22 mouse cellular contexts compared by ENCODE assay signal in the genomic region with DNA sequence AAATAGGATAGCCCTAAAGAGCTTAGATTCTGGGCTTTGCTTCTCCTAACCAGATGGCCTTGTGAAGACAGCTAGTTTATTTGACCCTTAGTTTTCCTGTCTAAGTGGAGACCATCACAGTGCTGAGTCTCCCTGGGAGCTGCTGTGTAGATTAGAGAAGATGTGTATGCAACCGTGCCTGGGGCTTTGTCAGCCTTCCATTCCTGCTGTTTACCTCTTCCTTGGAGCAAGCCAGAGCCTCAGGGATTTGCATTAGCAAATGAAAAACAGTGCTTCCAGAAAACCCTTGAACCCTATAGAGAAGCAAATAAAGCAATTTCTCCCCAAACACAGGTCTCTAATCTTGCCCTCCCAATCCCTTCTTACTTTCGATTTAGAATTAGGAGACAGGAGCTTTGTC.
DNase-seq lines count a peak whose midpoint lies in the region; ATAC-seq and TF ChIP-seq lines count a peak whose summit lies in the region.
"Had no signal": no experiment of that assay in that cellular context is flagged by ENCODE, and none has a peak within 500 bp of the region (broad histone marks: within the 10 kb centered on the region; RNA-seq: fewer than 3 reads in every experiment).

No protein-coding gene starts in this region.

- no peaks in the 10 kb centered on the region for H3K4me1 ChIP-seq in megakaryocyte, embryonic 14.5 days
- no peaks in the 10 kb centered on the region; a peak in 1 of 4 replicates for H3K4me1 ChIP-seq in MEL (ENCODE audit: control insufficient read depth in 1 of 2, insufficient read depth in 2 of 2, low read length in 2 of 2)
- H3K4me1 ChIP-seq: forebrain, embryonic 13.5 days; hindbrain, embryonic 12.5 days; hindbrain, embryonic 15.5 days had no signal

- TF ChIP-seq POLR2A in MEL (IDR thresholded peaks at IDR 0.05; ENCODE audit: control insufficient read depth in 1 of 2, insufficient read depth in 1 of 2, low read depth in 1 of 2, low read length in 2 of 2, poor library complexity in 1 of 2) (no peak), myocyte (IDR thresholded peaks at IDR 0.05; ENCODE audit: insufficient read length, low read depth) (no peak)

- no peaks in the 10 kb centered on the region for H3K27me3 ChIP-seq in megakaryocyte, embryonic 14.5 days (replicated peaks)
- H3K27me3 ChIP-seq in MEL (ENCODE audit: control insufficient read depth in 1 of 2, insufficient read depth in 2 of 2, low read length in 2 of 2), result no peaks in the 10 kb centered on the region
- no peaks in the 10 kb centered on the region for H3K27me3 ChIP-seq in myocyte (ENCODE audit: control insufficient read depth, insufficient read depth, insufficient read length)
- H3K27me3 ChIP-seq: forebrain, embryonic 13.5 days; hindbrain, embryonic 12.5 days; hindbrain, embryonic 15.5 days had no signal

- no peak overlapping the region for H3K9ac ChIP-seq in MEL (ENCODE audit: control insufficient read depth, low read depth, low read length, poor library complexity, severe bottlenecking)
- H3K9ac ChIP-seq: forebrain, embryonic 13.5 days; hindbrain, embryonic 12.5 days; hindbrain, embryonic 15.5 days had no signal

- H3K4me2 ChIP-seq in myocyte (ENCODE audit: low read depth), result peak overlapping the region; percentile 34
- H3K4me2 ChIP-seq: forebrain, embryonic 13.5 days; heart, embryonic 11.5 days; hindbrain, embryonic 12.5 days; hindbrain, embryonic 15.5 days had no signal

- no peaks in the 10 kb centered on the region for H3K79me2 ChIP-seq in MEL (ENCODE audit: control insufficient read depth, insufficient read depth, low read length, poor library complexity)
- no peaks in the 10 kb centered on the region for H3K79me2 ChIP-seq in myocyte (ENCODE audit: control insufficient read depth, insufficient read depth)

- no peak overlapping the region for H3K27ac ChIP-seq in MEL (ENCODE audit: control insufficient read depth, low read depth, low read length)
- H3K27ac ChIP-seq: forebrain, embryonic 10.5 days; forebrain, embryonic 13.5 days; hindbrain, embryonic 12.5 days; hindbrain, embryonic 15.5 days had no signal

- no peak for TF ChIP-seq CTCF in MEL (IDR thresholded peaks at IDR 0.05 in 2 of 3, conservative IDR thresholded peaks at IDR 0.05 in 1 of 3; ENCODE audit: control insufficient read depth in 1 of 3, insufficient read depth in 1 of 3, low read depth in 2 of 3, low read length in 3 of 3, poor library complexity in 1 of 3, severe bottlenecking in 1 of 3)

- H3K36me3 ChIP-seq in megakaryocyte, embryonic 14.5 days (replicated peaks; ENCODE audit: low read length), result no peaks in the 10 kb centered on the region
- H3K36me3 ChIP-seq in MEL (ENCODE audit: control insufficient read depth in 1 of 2, insufficient read depth in 2 of 2, low read length in 2 of 2), result no peaks in the 10 kb centered on the region; a peak in 1 of 4 replicates
- H3K36me3 ChIP-seq in myocyte (ENCODE audit: control insufficient read depth, insufficient read depth), result no peaks in the 10 kb centered on the region
- H3K36me3 ChIP-seq: forebrain, embryonic 10.5 days; G1E; hindbrain, embryonic 12.5 days; hindbrain, embryonic 15.5 days had no signal

- no peak overlapping the region for H3ac ChIP-seq in myocyte (ENCODE audit: control insufficient read depth, insufficient read length)

- no peak for TF ChIP-seq EP300 in MEL (IDR thresholded peaks at IDR 0.05; ENCODE audit: low read depth in 1 of 2, low read length in 2 of 2)

- H3K9me3 ChIP-seq in megakaryocyte, embryonic 14.5 days, result no peaks in the 10 kb centered on the region
- H3K9me3 ChIP-seq in MEL (replicated peaks; ENCODE audit: insufficient read depth, low read length), result no peaks in the 10 kb centered on the region
- H3K9me3 ChIP-seq: forebrain, embryonic 10.5 days; forebrain, embryonic 13.5 days; G1E; hindbrain, embryonic 12.5 days; hindbrain, embryonic 15.5 days had no signal

- H3K4me3 ChIP-seq in megakaryocyte, embryonic 14.5 days (replicated peaks), result peak overlapping the region; percentile 38
- H3K4me3 ChIP-seq in MEL (ENCODE audit: control insufficient read depth in 1 of 2, insufficient read depth in 1 of 2, low read depth in 2 of 2, low read length in 2 of 2) (peak overlapping the region; percentile 59 to 74), myocyte (no peak overlapping the region)
- H3K4me3 ChIP-seq: forebrain, embryonic 10.5 days; forebrain, embryonic 13.5 days; hindbrain, embryonic 12.5 days; hindbrain, embryonic 15.5 days had no signal

- DNase-seq in MEL (ENCODE audit: low read depth, low spot score) (peak; percentile 4), ZHBTc4 (ENCODE audit: low read depth, low spot score) (peak; percentile 72)
- DNase-seq in lung, postnatal 36 days, result no peak
- DNase-seq in layer of hippocampus, adult 11-12 months (ENCODE audit: low spot score), result no peak
- no peak for DNase-seq in layer of hippocampus, adult 9-11 months
- DNase-seq: adrenal gland, adult 2 months; adrenal gland, postnatal 14 days; cerebellum, adult 18-20 months; cerebellum, adult 9-10 months; cerebellum, postnatal 14 days; gastrocnemius, postnatal 10 days; gastrocnemius, postnatal 36 days had no signal

- no peak for TF ChIP-seq RAD21 in MEL (IDR thresholded peaks at IDR 0.05; ENCODE audit: low read depth, low read length)

- ATAC-seq in megakaryocyte, adult 5-6 weeks (ENCODE audit: poor library complexity, severe bottlenecking), result no peak
- ATAC-seq: forebrain, embryonic 13.5 days; forebrain, embryonic 16.5 days had no signal

TF ChIP-seq in MEL, 35 proteins besides CTCF, POLR2A, EP300 and RAD21:
- no peak for TF ChIP-seq KAT2A (conservative IDR thresholded peaks at IDR 0.05; ENCODE audit: low read depth, low read length)
- TF ChIP-seq GATA1 (IDR thresholded peaks at IDR 0.05; ENCODE audit: low read depth, low read length), result no peak
- TF ChIP-seq MYC (IDR thresholded peaks at IDR 0.05; ENCODE audit: low read depth, low read length), result no peak
- TF ChIP-seq MXI1 (IDR thresholded peaks at IDR 0.05; ENCODE audit: low read depth, low read length), result no peak
- no peak for TF ChIP-seq MEF2A (IDR thresholded peaks at IDR 0.05; ENCODE audit: extremely low read depth, insufficient replicate concordance, low read depth, low read length, poor library complexity, severe bottlenecking)
- no peak for TF ChIP-seq MYB (IDR thresholded peaks at IDR 0.05; ENCODE audit: low read depth, low read length)
- no peak for TF ChIP-seq MAFK (IDR thresholded peaks at IDR 0.05; ENCODE audit: borderline replicate concordance, low read depth, low read length)
- no peak for TF ChIP-seq ETS1 (IDR thresholded peaks at IDR 0.05; ENCODE audit: low read depth, low read length)
- no peak for TF ChIP-seq TAL1 (IDR thresholded peaks at IDR 0.05; ENCODE audit: low read length)
- TF ChIP-seq HCFC1 (IDR thresholded peaks at IDR 0.05; ENCODE audit: low read depth, low read length), result no peak
- TF ChIP-seq RCOR1 (IDR thresholded peaks at IDR 0.05; ENCODE audit: low read depth, low read length), result no peak
- no peak for TF ChIP-seq UBTF (IDR thresholded peaks at IDR 0.05; ENCODE audit: borderline replicate concordance, insufficient read depth, low read depth, low read length)
- no peak for TF ChIP-seq GABPA (IDR thresholded peaks at IDR 0.05; ENCODE audit: low read depth, low read length)
- no peak for TF ChIP-seq POLR2AphosphoS5 (IDR thresholded peaks at IDR 0.05; ENCODE audit: borderline replicate concordance, low read depth, low read length)
- no peak for TF ChIP-seq NRF1 (IDR thresholded peaks at IDR 0.05; ENCODE audit: insufficient read depth, low read depth, low read length, poor library complexity, severe bottlenecking)
- TF ChIP-seq SIN3A (IDR thresholded peaks at IDR 0.05; ENCODE audit: low read length), result no peak
- TF ChIP-seq ZNF384 (IDR thresholded peaks at IDR 0.05; ENCODE audit: low read depth, low read length), result no peak
- no peak for TF ChIP-seq MAX (IDR thresholded peaks at IDR 0.05; ENCODE audit: low read length)
- TF ChIP-seq TBP (IDR thresholded peaks at IDR 0.05; ENCODE audit: low read depth, low read length), result no peak

TF ChIP-seq in myocyte, 11 proteins besides CTCF, POLR2A, EP300 and RAD21:
- no peak for TF ChIP-seq MYOG (IDR thresholded peaks at IDR 0.05; ENCODE audit: control insufficient read depth in 1 of 3, insufficient read depth in 1 of 3, insufficient read length in 2 of 3, low read depth in 2 of 3)
- TF ChIP-seq REST (IDR thresholded peaks at IDR 0.05; ENCODE audit: insufficient read depth, insufficient read length), result no peak
- TF ChIP-seq SRF (IDR thresholded peaks at IDR 0.05; ENCODE audit: control insufficient read depth, insufficient read length, low read depth), result no peak
- no peak for TF ChIP-seq TCF3 (IDR thresholded peaks at IDR 0.05; ENCODE audit: insufficient read length, low read depth)
- no peak for TF ChIP-seq TCF12 (IDR thresholded peaks at IDR 0.05; ENCODE audit: insufficient read depth, poor library complexity, severe bottlenecking)
- TF ChIP-seq USF1 (IDR thresholded peaks at IDR 0.05; ENCODE audit: low read depth), result no peak
- no peak for TF ChIP-seq E2F4 (IDR thresholded peaks at IDR 0.05; ENCODE audit: insufficient read depth)
- TF ChIP-seq MAX (IDR thresholded peaks at IDR 0.05; ENCODE audit: low read depth), result no peak

Comparison
In these comparisons a context has a peak if more than half of its experiments do, and no peak if none do; other contexts are left out.
1. DNase-seq: peak in MEL (single experiment) and ZHBTc4 (single experiment); none in lung, postnatal 36 days (single experiment), layer of hippocampus, adult 11-12 months (single experiment) and layer of hippocampus, adult 9-11 months (single experiment).